Mouse (Mus musculus): ENCODE results near the gene Tatdn2. TPM values are rescaled to one million over a fixed set of nuclear protein-coding genes. Genes with fewer than 3 reads are reported as not detected.
"Not testable (repeated sequence)": the region's sequence is repeated elsewhere in the genome, so short reads cannot be mapped to it uniquely, and the experiment has no call there.

Tatdn2 gene
- polyA plus RNA-seq, 1 experiment from 2014 or later = 0.63 TPM

- Histone ChIP-seq H3K27me3 (no peaks in the 10 kb centered on the region), H3K9me3 (no peaks in the 10 kb centered on the region), H3K36me3 (peaks cover 7% of the 10 kb centered on the region), H3K9ac (no peak overlapping the region), H3K4me2 (no peak overlapping the region), H3K27ac (no peak overlapping the region), H3K4me3 (no peak overlapping the region), H3K4me1 (peaks cover 33% of the 10 kb centered on the region)
- 27% methylated on average over 1 of the region's 1 CpGs for WGBS
- no peak for ATAC-seq (ENCODE audit: insufficient number of reproducible peaks, low FRiP score, low TSS enrichment, low read depth)
These were observed 1.6 kb upstream of the Tatdn2 start for GRCm38 (mm10) chr6:113695203-113695602.

- 29% methylated on average over 4 of the region's 4 CpGs for WGBS
- peak overlapping the region; percentile 92 for H3K27ac ChIP-seq
- H3K36me3 ChIP-seq = peaks cover 11% of the 10 kb centered on the region
- peak overlapping the region; percentile 10; the same call in 1 of the 2 replicates for H3K9ac ChIP-seq
- no peaks in the 10 kb centered on the region for H3K27me3 ChIP-seq
- no peaks in the 10 kb centered on the region for H3K9me3 ChIP-seq
- no peak for ATAC-seq (ENCODE audit: insufficient number of reproducible peaks, low FRiP score, low TSS enrichment, low read depth)
- peaks cover 29% of the 10 kb centered on the region for H3K4me1 ChIP-seq
- peak overlapping the region; percentile 85 for H3K4me2 ChIP-seq
- H3K4me3 ChIP-seq = peak overlapping the region; percentile 90
These were observed 989 bp upstream of the Tatdn2 start for GRCm38 (mm10) chr6:113695766-113696355.

DNA sequence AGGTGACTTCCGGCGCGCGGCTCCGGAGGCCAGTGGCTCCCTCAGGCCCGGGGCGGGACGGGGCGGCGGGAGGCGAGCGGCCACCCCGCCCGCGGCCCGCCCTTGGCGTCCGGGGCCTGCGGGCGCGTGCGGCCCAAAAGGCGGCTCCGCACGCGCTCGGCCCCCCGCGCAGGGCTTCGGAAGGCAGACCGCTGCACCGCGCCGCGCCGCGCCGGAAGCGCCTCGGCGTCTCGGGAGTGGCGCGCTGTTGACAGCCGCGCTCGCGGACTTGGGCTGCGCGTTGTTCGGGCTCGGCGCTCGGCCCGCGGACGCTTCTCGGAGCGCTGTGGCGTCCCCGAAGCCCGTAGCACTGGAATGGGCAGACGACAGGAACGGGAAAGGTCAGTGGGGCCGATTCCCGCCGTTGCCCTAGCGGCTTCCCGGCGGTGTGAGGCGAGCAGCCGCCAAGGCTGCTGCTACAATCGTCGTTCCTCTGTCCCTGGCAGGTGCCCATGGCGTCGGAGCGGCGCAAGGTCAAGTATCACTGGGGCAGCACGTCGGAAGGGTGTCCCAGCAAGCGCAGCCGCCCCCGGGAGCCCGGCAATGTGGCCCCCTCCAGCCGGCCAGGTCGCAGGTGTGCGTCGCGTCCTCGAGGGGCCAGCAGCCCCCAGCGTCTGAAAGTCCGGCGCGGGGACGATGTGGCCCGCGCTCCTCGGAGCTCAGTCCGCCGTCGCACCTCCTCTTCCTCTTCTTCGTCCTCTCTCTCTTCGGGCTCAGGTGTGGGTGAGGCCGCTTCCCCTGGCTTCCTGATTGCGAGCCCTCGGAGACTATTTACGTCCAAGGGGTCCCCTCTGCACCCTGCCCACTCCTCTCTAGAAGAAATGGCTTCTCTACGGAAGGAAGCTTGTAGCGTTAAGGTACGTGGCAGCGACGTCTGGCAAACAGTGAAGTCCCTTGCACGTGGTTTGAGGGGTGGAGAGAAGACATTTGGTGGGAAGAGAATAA is 664 bp downstream of the Tatdn2 start:
- no peaks in the 10 kb centered on the region for H3K27me3 ChIP-seq
- H3K9me3 ChIP-seq = no peaks in the 10 kb centered on the region
- H3K4me3 ChIP-seq = peak overlapping the region; percentile 90
- peaks cover 26% of the 10 kb centered on the region for H3K36me3 ChIP-seq
- H3K4me2 ChIP-seq = peak overlapping the region; percentile 85
- under 1% methylated on average over 106 of the region's 113 CpGs for WGBS
- ATAC-seq (ENCODE audit: insufficient number of reproducible peaks, low FRiP score, low TSS enrichment, low read depth) = no peak; the same call in 1 of the 2 replicates
- peak overlapping the region; percentile 92 for H3K27ac ChIP-seq
- peaks cover 28% of the 10 kb centered on the region for H3K4me1 ChIP-seq
- H3K9ac ChIP-seq = peak overlapping the region; percentile 75

DNA sequence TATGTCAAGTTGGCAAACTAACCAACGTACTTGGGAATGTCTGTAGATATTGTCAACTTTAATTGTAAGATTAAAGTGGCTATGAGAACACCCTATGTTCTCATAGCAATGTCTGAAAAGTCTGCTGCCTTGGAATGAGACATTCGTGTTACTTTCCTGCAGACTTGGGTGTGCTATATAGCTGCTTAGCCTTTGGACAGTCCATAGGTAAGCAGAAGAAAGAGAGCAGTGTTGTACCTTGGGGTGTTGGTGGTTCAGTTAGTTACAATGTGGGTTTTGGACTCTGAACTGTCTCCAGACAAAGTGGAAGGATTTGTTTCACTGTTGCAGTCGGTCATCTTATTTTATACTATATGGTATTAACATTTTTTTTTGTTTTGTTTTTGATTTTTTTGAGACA is 15.9 kb downstream of the Tatdn2 start:
- H3K36me3 ChIP-seq = peaks cover 95% of the 10 kb centered on the region
- H3K27me3 ChIP-seq = no peaks in the 10 kb centered on the region
- no peak overlapping the region for H3K9ac ChIP-seq
- H3K4me1 ChIP-seq = no peaks in the 10 kb centered on the region
- no peak overlapping the region for H3K4me2 ChIP-seq
- H3K27ac ChIP-seq = no peak overlapping the region
- H3K9me3 ChIP-seq = no peaks in the 10 kb centered on the region
- WGBS = 92% methylated on average over 3 of the region's 3 CpGs
- ATAC-seq (ENCODE audit: insufficient number of reproducible peaks, low FRiP score, low TSS enrichment, low read depth) = no peak
- H3K4me3 ChIP-seq = no peak overlapping the region

DNA sequence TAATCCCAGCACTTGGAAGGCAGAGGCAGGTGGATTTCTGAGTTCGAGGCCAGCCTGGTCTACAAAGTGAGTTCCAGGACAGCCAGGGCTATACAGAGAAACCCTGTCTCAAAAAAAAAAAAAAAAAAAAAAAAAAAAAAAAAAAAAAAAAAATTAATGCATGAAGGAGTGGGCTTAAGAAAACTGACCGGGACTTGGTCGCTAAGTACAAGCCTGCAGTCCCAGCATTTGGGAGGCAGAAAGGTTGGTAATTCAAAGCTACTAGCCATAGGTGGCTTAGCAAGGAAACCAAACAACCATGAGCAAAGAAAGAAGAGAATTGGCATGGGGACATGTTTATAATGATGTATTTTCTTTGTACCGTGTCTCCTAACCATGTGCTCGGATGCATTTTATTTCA is 16.5 kb downstream of the Tatdn2 start:
- H3K36me3 ChIP-seq = peaks cover 92% of the 10 kb centered on the region
- not testable (repeated sequence) for H3K9ac ChIP-seq; H3K4me1 ChIP-seq; ATAC-seq (ENCODE audit: insufficient number of reproducible peaks, low FRiP score, low TSS enrichment, low read depth); H3K9me3 ChIP-seq; H3K4me2 ChIP-seq; H3K27me3 ChIP-seq; H3K4me3 ChIP-seq; H3K27ac ChIP-seq
- WGBS = 89% methylated on average over 5 of the region's 5 CpGs

DNA sequence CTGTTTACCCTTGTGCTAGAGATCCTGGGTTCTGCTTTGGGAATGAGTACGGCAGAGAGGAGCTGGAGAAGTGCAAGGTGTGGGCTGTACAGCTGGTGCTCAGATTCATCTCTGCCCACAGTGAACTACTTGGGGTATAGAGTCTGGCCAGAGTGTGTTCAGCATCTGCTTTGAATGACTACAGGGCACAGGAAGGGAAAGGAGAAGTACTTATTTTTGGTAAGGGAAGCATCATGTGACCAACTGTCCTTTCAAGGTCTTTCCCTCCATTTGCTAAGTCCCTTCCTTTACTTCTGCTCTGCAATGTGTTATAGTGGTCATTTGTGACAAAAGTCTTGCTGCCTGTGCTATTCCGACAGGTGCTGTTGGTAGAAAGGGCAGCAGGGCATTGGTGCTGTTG is 17.4 kb downstream of the Tatdn2 start:
- H3K4me1 ChIP-seq = no peaks in the 10 kb centered on the region
- no peak for ATAC-seq (ENCODE audit: insufficient number of reproducible peaks, low FRiP score, low TSS enrichment, low read depth)
- H3K36me3 ChIP-seq = peaks cover 92% of the 10 kb centered on the region
- H3K9me3 ChIP-seq = no peaks in the 10 kb centered on the region
- H3K27ac ChIP-seq = no peak overlapping the region
- no peak overlapping the region for H3K4me3 ChIP-seq
- H3K4me2 ChIP-seq = no peak overlapping the region
- WGBS = 91% methylated on average over 2 of the region's 2 CpGs
- no peak overlapping the region for H3K9ac ChIP-seq
- no peaks in the 10 kb centered on the region for H3K27me3 ChIP-seq

- Histone ChIP-seq H3K4me3 (no peak overlapping the region), H3K27ac (no peak overlapping the region), H3K4me1 (no peaks in the 10 kb centered on the region), H3K36me3 (peaks cover 92% of the 10 kb centered on the region), H3K9ac (no peak overlapping the region), H3K4me2 (no peak overlapping the region), H3K27me3 (no peaks in the 10 kb centered on the region), H3K9me3 (no peaks in the 10 kb centered on the region)
- ATAC-seq (ENCODE audit: insufficient number of reproducible peaks, low FRiP score, low TSS enrichment, low read depth) = no peak
- 66% methylated on average over 1 of the region's 1 CpGs for WGBS
These were observed 17.9 kb downstream of the Tatdn2 start for GRCm38 (mm10) chr6:113714797-113715196.

DNA sequence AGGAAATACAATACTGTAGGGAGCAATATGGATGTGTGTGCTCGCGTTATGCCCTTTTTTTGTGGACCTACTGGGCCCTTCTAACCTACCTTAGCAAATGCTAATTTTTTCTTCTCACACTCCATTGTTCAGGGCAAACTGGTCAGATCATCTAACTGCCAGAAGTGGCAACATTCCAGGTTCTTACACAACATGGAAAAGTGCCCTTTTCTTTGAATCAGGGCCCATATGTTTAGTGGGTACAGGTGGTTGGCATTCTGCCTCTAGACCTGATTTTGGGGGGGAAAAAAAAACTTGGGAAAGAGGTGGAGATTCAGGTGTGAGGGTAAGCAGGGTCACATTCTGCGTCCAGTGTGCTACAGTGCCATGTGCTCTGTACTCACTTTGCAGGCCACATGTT is 20.7 kb downstream of the Tatdn2 start:
- Histone ChIP-seq H3K4me3 (no peak overlapping the region), H3K27ac (no peak overlapping the region), H3K4me2 (no peak overlapping the region), H3K27me3 (no peaks in the 10 kb centered on the region), H3K9me3 (no peaks in the 10 kb centered on the region), H3K4me1 (no peaks in the 10 kb centered on the region), H3K36me3 (peaks cover 78% of the 10 kb centered on the region), H3K9ac (no peak overlapping the region)
- WGBS = 88% methylated on average over 3 of the region's 3 CpGs
- ATAC-seq (ENCODE audit: insufficient number of reproducible peaks, low FRiP score, low TSS enrichment, low read depth) = no peak

DNA sequence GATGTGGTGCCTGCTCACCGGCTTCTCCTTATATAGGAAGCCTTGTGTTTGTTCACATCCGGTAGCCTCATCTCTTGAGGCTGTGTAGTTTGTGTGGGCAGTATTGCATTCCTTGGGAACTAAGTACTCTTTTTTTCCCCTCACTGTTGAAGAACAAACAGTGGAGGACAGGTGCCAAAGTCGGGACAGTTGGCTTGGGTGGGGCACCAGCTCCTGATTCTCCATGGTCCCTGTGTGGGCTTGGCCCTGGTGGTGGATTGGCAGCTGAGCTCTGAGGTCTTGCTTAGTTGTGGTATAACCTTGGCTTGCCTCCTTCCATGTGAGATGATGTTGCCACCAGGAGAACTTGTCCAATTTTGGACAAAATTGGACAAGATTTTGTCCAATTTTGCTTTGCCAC is 23.0 kb downstream of the Tatdn2 start, which contains the start of gene Ghrl:
Gene Ghrl (minus strand): TSS at position 3 of the 400 bp plus-strand sequence.
- Histone ChIP-seq H3K9me3 (no peaks in the 10 kb centered on the region), H3K4me2 (no peak within 1 kb of the TSS), H3K4me3 (no peak within 1 kb of the TSS), H3K27me3 (no peaks in the 10 kb centered on the region), H3K4me1 (no peaks in the 10 kb centered on the region), H3K27ac (no peak within 1 kb of the TSS), H3K36me3 (peaks cover 77% of the 10 kb centered on the region), H3K9ac (no peak within 1 kb of the TSS)
- WGBS = 86% methylated on average over 3 of the region's 3 CpGs
- no peak for ATAC-seq (ENCODE audit: insufficient number of reproducible peaks, low FRiP score, low TSS enrichment, low read depth)

GRCm38 (mm10) chr6:113721061-113721460 is 24.2 kb downstream of the Tatdn2 start:
- 92% methylated on average over 4 of the region's 4 CpGs for WGBS
- H3K4me3 ChIP-seq = no peak overlapping the region
- H3K27me3 ChIP-seq = no peaks in the 10 kb centered on the region
- H3K9ac ChIP-seq = no peak overlapping the region
- peaks cover 71% of the 10 kb centered on the region for H3K36me3 ChIP-seq
- no peak for ATAC-seq (ENCODE audit: insufficient number of reproducible peaks, low FRiP score, low TSS enrichment, low read depth)
- no peaks in the 10 kb centered on the region for H3K4me1 ChIP-seq
- H3K4me2 ChIP-seq = no peak overlapping the region
- no peaks in the 10 kb centered on the region for H3K9me3 ChIP-seq
- H3K27ac ChIP-seq = no peak overlapping the region

DNA sequence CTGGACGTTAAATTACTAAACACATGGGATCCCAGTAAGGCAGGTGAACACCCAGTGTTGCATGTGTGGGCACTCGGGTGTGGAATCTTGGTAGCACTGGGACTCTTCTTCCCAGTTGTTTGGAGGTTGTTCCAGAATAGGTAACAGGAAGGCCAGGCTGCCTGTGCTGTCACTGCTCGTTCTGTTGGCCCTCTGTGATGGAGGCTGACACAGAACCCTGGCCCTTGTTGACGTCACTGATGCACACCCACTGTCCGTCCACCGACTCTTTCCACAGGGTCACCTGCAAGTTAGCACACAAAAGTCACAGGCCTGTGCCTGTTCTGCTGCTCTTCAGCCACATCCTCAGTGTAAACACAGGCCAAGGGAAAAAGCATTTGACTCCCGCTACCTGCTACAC is 31.3 kb downstream of the Tatdn2 start:
- WGBS = 85% methylated on average over 7 of the region's 7 CpGs
- Histone ChIP-seq H3K36me3 (peaks cover 90% of the 10 kb centered on the region), H3K4me3 (no peak overlapping the region), H3K9me3 (no peaks in the 10 kb centered on the region), H3K4me2 (no peak overlapping the region), H3K9ac (no peak overlapping the region), H3K4me1 (no peaks in the 10 kb centered on the region), H3K27ac (no peak overlapping the region), H3K27me3 (no peaks in the 10 kb centered on the region)
- no peak for ATAC-seq (ENCODE audit: insufficient number of reproducible peaks, low FRiP score, low TSS enrichment, low read depth)

DNA sequence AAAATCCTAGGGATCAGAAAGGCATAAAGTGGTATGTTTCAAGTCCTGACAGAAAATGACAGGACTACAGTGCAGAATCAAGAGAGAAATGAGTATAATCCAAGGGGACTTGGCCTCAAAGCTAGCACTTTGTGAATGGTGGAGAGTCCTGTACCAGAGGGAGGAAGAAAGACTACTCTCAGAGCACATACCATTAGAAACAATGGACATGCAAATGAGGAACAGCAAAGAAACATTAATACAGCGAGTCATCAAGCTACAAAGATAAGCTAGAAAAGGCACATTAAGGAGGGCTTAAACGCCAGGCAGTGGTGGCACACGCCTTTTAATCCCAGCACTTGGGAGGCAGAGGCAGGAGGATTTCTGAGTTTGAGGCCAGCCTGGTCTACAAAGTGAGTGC is 34.4 kb downstream of the Tatdn2 start:
- Histone ChIP-seq H3K27me3 (no peaks in the 10 kb centered on the region), H3K4me2 (no peak overlapping the region), H3K9me3 (no peaks in the 10 kb centered on the region), H3K4me1 (no peaks in the 10 kb centered on the region), H3K9ac (no peak overlapping the region), H3K27ac (no peak overlapping the region), H3K4me3 (no peak overlapping the region), H3K36me3 (peaks cover 99% of the 10 kb centered on the region)
- WGBS = 96% methylated on average over 3 of the region's 3 CpGs
- ATAC-seq (ENCODE audit: insufficient number of reproducible peaks, low FRiP score, low TSS enrichment, low read depth) = no peak
